Mouse (Mus musculus) gastrocnemius, postnatal 10 days (tissue): ENCODE measurements at regions not wholly inside any gene's neighbourhood (a gene's known extent, or its start where the extent isn't known, plus 50 kb on each side); places are given as distances from the start of the nearest gene placed in this dataset.

Experiments used
- DNase-seq: peaks from one replicate; pipeline ENCODE4 v3.0.0; 2021; ENCODE audit warnings: mixed read lengths

DNA sequence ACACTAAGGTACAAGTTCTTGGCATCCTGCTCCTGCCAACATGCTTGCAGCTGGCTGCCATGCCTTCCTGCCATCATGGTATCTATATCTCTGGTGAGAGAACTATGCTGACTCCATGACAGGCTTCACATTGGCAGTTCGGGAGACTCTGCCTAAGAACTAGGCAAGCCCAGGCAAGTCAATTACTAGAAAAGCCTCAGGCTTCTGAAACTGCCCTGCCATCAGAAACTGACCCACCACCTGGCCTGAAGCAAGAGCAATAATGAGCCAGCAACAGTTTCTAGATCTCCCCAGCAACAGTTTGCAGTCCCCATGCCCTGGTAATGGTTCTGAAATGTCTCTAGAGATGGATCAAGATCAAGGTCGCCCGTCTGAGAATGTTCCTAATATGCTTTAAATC, 280.8 kb downstream of the Rnf152 start:
- DNase-seq: no peak

DNA sequence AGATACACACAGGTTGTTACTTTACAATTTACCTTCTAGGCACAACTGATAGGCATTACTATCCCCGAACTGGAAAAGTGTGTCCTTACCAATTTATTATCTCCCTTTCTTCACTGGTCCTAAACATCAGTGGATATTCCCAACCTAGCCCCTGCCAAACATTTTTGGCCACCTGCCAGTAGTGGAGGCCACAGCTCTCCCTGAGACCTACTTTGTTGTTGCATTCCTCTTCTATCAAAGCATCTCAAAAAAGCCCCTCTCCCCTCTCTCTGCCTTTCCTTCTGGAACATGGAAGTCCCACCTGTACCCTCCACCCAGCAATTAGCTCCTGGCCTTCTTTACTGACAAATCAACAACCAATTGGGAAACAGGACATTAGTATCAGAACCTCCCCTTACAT, 282.2 kb downstream of the Rnf152 start:
- no peak for DNase-seq

DNA sequence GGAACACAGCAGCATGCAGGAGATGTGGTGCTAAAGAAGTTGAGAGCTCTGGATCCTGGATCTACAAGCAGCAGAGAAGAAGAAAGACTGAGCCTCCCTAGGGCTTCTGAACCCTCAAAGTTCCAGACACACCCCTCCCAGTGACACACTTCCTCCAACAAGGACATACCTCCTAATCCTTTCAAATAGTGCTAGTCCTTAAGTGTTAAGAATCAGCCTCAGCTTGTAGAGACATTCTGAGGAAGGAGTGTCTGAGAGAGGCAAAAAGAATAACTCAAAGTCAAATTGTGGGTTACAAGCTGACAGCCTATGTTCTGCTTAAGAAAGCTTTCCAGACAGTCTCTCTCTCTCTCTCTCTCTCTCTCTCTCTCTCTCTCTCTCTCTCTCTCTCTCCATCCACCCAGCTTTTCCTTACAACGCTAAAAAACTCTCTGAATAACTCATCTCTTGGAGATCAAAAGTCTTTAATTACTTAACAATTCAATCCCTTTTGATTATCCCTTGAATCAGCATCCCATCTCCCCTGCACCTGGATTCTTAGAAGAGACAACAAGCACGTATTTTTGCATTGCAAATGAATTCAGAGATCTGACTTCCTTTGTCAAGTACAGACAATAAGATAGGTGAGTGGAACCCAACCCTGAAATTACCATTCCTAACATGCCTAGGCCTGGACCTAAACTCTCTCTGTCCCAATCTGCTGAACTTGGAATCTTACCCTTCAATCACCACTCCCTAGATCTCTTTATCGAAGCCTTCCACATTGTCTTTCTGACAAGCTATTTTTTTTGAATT, 285.7 kb downstream of the Rnf152 start:
- no peak for DNase-seq

DNA sequence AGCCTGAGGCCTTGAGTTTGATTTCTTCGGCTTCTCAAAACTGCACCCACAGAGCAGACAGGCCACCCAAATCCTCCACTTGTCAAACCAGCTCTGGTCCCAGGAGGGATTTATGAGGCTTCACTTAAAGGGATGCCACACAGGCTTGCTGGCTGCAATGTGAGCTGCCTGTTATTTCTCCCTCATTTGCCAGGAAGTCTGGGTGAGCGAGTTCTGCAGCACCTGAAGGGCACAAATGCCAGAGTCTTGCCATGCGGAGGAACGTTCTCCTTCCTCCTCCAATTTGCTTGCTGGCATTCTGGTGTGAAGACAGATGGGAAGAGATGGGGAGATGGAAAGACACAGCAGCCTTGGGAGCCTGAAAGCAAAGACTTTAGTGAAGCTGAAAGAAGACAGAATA, 288.6 kb downstream of the Rnf152 start:
- DNase-seq: no peak

DNA sequence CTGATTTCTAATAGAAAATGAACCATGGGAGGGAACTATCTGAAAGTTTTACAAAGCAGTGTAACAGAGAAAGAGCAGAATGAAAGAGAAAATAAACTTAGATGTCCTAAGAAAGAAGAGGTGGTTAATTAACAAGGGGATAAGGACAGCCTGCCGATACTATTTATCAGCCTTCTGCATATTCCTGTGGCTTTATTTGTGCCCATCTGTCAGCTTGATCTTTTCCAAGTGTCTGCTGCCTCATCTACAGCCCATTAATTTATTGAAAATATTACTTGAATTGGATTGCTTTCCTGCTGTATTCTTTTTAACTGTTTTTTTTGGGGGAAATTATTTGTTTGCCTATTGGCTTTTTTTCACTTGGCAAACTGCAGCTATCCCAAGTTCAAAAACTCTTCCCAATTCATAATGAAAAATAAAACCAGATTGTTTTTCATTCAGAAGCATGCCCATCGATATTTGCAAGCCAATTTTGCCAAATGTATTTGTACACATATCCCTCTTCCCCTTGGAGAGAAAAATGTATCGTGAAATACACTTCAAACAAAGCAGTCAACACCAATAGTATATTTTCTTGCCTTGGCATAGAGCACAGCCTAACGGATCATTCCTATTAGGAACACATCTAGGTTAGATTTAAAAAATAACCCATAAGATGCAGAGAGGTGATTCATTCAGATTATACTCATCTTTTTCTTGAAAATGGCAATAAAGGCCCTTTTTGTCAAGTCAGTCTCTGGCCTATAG, 289.3 kb downstream of the Rnf152 start:
- DNase-seq: no peak

DNA sequence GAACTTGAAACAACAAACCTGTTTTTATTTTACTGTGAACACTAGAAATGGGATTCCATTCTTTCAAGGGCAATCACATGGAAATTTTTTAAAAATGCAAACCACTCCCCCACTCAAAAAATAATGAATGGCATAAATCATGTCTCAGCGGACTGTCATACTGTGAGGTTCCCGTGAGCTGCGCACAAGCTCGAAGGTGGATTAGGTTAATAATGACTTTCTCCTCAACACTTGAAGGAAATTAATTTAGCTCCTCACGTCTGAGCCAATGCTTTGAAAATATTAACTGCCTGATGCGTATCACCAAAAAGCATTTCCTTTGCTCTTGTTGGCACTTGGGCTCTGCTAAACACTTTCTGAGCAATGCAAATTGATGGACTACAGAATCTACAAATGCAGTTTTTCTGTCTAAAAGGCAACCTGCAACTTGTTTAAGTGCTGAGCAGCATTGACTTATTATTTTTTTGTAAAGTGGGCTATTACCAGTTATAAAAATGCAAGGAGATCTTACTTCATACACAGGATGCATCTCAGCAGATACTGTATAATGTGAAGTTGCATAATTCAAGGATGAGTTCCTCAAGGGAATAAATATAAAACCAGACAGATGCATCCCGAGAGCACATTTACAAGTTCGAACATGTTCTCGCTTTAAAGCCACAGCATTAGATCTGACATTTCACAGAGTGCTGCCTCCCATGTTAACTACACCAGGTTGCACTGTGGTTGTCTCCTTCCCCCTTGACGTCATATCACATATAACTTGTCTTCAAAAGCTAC, 282.4 kb downstream of the Cdh20 start:
- no peak for DNase-seq
